Mouse (Mus musculus) lung, adult 2 months (tissue): ENCODE measurements around the gene Btbd2. TPM values are rescaled to one million over a fixed set of nuclear protein-coding genes. Genes with fewer than 3 reads are reported as not detected.

ENCODE experiments used
- DNase-seq: peaks from one replicate; pipeline ENCODE4 v3.0.0; 2022
- H3K4me1 ChIP-seq: fragments of 200-500 bp; 2 replicates; pipeline ENCODE4 v1.6.1; 2011; ENCODE audit warnings: low read length; ENCODE audit not compliant: control insufficient read depth, insufficient read depth
- H3K4me3 ChIP-seq: fragments of 200-500 bp; replicated peaks from 2 replicates; pipeline ENCODE3; 2011; ENCODE audit warnings: low read depth, mild to moderate bottlenecking, control low read depth, low read length; ENCODE audit errors: extremely low read depth
- CTCF ChIP-seq: fragments of 200-500 bp; IDR thresholded peaks from 2 replicates; pipeline ENCODE4 v1.5.1; 2011; ENCODE audit warnings: mild to moderate bottlenecking, low read length, control low read depth; ENCODE audit not compliant: insufficient read depth
- POLR2A ChIP-seq: fragments of 200-500 bp; IDR thresholded peaks from 2 replicates; pipeline ENCODE4 v1.6.1; 2011; ENCODE audit warnings: low read depth, mild to moderate bottlenecking, control low read depth, low read length, borderline replicate concordance; ENCODE audit errors: extremely low read depth
- WGBS: fragments of 180-500 bp; shearing (Covaris S2); methylation state at CpG from one replicate; pipeline ENCODE4 v1.1.7; 2018; 5-methylcytosine and 5-hydroxymethylcytosine counted together
- polyA plus RNA-seq: library from polyadenylated mRNA; depleted of rRNA; stranded (reverse); fragments of >200 nt; gene quantifications from 2 replicates; pipeline ENCODE4 v1.2.3, GENCODE M21; 2012; rRNA removed

Gene Btbd2
- polyA plus RNA-seq, result 87.0 and 91.3 TPM in 2 replicates

GRCm38 (mm10) chr10:80656863-80657623, at the start of gene Btbd2:
Gene Btbd2 (minus strand): TSS chr10:80657071.
- DNase-seq, result no peak
- 32% methylated on average over 15 of the region's 15 CpGs for WGBS

GRCm38 (mm10) chr10:80705479-80705878, 48.6 kb upstream of the Btbd2 start:
- 76% methylated on average over 3 of the region's 3 CpGs for WGBS
- Histone ChIP-seq H3K4me1 (0 out of 2 replicates have a peak, but pooled peaks cover 7% of the 10 kb centered on the region), H3K4me3 (no peak overlapping the region)
- TF ChIP-seq POLR2A (no peak), CTCF (no peak)
- no peak for DNase-seq

More at GRCm38 (mm10) chr10:80656863-80657623, at the start of gene Btbd2:
- Histone ChIP-seq H3K4me1 (peaks cover 12% of the 10 kb centered on the region), H3K4me3 (peak within 1 kb of the TSS; percentile 95)
- TF ChIP-seq POLR2A, result no peak
- no peak for TF ChIP-seq CTCF

- no peak overlapping the region for H3K4me3 ChIP-seq
- no peak for DNase-seq
- WGBS, result 58% methylated on average over 3 of the region's 3 CpGs
- 0 out of 2 replicates have a peak, but pooled peaks cover 7% of the 10 kb centered on the region for H3K4me1 ChIP-seq
- TF ChIP-seq POLR2A, result no peak
- TF ChIP-seq CTCF, result no peak
Measured at GRCm38 (mm10) chr10:80705033-80705432, 48.2 kb upstream of the Btbd2 start.

- Histone ChIP-seq H3K4me1 (0 out of 2 replicates have a peak, but pooled peaks cover 7% of the 10 kb centered on the region), H3K4me3 (no peak overlapping the region)
- TF ChIP-seq POLR2A (no peak), CTCF (no peak)
- 83% methylated on average over 5 of the region's 5 CpGs for WGBS
- DNase-seq, result no peak
Measured at GRCm38 (mm10) chr10:80704418-80704817, 47.5 kb upstream of the Btbd2 start.

- H3K4me3 ChIP-seq, result no peak overlapping the region
- TF ChIP-seq CTCF, result no peak
- H3K4me1 ChIP-seq, result 0 out of 2 replicates have a peak, but pooled peaks cover 7% of the 10 kb centered on the region
- no peak for DNase-seq
- WGBS, result 86% methylated on average over 5 of the region's 5 CpGs
Measured at GRCm38 (mm10) chr10:80703643-80704042, 46.8 kb upstream of the Btbd2 start.

GRCm38 (mm10) chr10:80702536-80703390, 45.9 kb upstream of the Btbd2 start:
- Histone ChIP-seq H3K4me3 (peak overlapping the region; percentile 77), H3K4me1 (0 out of 2 replicates have a peak, but pooled peaks cover 7% of the 10 kb centered on the region)
- WGBS, result 2% methylated on average over 47 of the region's 47 CpGs
- peak; percentile 94 for DNase-seq
- no peak for TF ChIP-seq CTCF
- TF ChIP-seq POLR2A, result peak; percentile 56; the same call in 1 of the 2 replicates

- no peak for TF ChIP-seq CTCF
- peak; percentile 46; the same call in 1 of the 2 replicates for TF ChIP-seq POLR2A
- H3K4me3 ChIP-seq, result peak within 1 kb of the TSS; percentile 91
- WGBS, result under 1% methylated on average over 59 of the region's 59 CpGs
- DNase-seq, result peak; percentile 98
- H3K4me1 ChIP-seq, result 0 out of 2 replicates have a peak, but pooled peaks cover 7% of the 10 kb centered on the region
Measured at GRCm38 (mm10) chr10:80701721-80702535, 45.1 kb upstream of the Btbd2 start, which contains the start of the genes Mob3a and Izumo4. Gene Mob3a (minus strand): TSS chr10:80701977. Gene Izumo4 (plus strand): TSS chr10:80702184.

- WGBS, result 26% methylated on average over 4 of the region's 4 CpGs
- peaks cover 16% of the 10 kb centered on the region for H3K4me1 ChIP-seq
- H3K4me3 ChIP-seq, result no peak overlapping the region
- no peak for TF ChIP-seq CTCF
- DNase-seq, result no peak
Measured at GRCm38 (mm10) chr10:80700732-80701131, 43.9 kb upstream of the Btbd2 start.

GRCm38 (mm10) chr10:80700038-80700504, 43.2 kb upstream of the Btbd2 start:
- Histone ChIP-seq H3K4me3 (no peak overlapping the region), H3K4me1 (peaks cover 20% of the 10 kb centered on the region)
- DNase-seq, result no peak
- TF ChIP-seq CTCF (no peak), POLR2A (no peak)
- 75% methylated on average over 7 of the region's 7 CpGs for WGBS
